ENCODE assay signal across 8 mouse cellular contexts in the genomic region with DNA sequence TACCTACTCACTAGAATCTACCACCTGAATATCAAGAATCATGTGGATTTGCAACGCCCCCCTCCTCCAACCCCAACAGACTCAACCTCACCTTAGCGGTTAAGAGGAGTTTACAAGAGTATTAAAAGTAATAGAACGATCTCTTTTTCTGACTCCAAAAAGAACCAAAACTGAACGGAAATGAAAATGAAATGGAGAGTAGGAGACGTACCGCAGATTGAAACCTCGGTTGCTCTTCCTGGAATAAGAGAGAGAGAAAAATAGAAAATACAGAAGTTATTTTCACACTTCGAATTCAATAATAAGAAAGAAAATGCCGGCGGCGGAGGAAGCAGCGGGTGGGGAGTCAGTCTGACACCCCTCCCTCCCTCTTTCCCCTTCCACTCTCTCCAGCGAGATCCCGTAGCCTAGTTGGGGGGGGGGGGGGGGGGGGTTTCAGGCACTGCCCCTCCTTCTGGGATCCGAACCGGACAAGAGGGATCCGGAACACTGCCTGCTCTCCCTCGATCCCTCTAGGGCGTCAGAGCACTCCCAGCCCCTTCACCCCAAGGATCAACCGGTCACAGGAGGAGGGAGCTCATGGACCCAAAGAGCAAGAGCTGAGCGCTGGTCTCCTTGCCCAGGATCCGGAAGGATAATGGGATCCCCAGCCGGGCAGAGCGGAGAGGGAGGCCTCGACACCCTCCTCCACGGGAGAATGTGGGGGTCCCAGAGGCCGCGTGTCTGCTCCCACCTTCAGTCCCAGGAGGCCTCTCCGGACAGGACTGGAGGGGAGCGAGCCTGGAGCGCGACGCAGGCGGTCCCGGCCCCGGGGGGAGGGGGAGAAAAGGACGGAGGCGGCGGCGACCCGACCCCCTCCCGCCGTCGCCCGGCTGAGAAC. TPM values are rescaled to one million over a fixed set of nuclear protein-coding genes. Genes with fewer than 3 reads are reported as not detected.
A peak's percentile ranks its signal among the peaks of the same experiment; 100 is the strongest.
DNase-seq lines count a peak whose midpoint lies in the region; ATAC-seq and TF ChIP-seq lines count a peak whose summit lies in the region.

No protein-coding gene starts in this region.

- TF ChIP-seq CTCF in G1E (IDR thresholded peaks at IDR 0.05; ENCODE audit: low read depth, low read length): no peak

- H3K4me3 ChIP-seq in G1E (ENCODE audit: low read depth, low read length): peak overlapping the region; percentile 83
- peak overlapping the region; percentile 98 for H3K4me3 ChIP-seq in hindbrain, embryonic 16.5 days (ENCODE audit: low read length)

- peak; percentile 40 for DNase-seq in kidney, adult 9 months
- no peak for DNase-seq in kidney, adult 8-10 months
- DNase-seq in G1E (ENCODE audit: low spot score): peak; percentile 73
- DNase-seq in embryo, embryonic 11.5 days (ENCODE audit: low read depth, low spot score): peak; percentile 8
- peak; percentile 12 for DNase-seq in lung, postnatal 36 days
- DNase-seq in left cerebral cortex, adult 9 months (ENCODE audit: low spot score in 2 of 2): no peak

- H3K27me3 ChIP-seq in G1E (ENCODE audit: insufficient read depth, low read length): peaks cover 3% of the 10 kb centered on the region; the same call in 1 of the 2 replicates
- H3K27me3 ChIP-seq in hindbrain, embryonic 16.5 days (replicated peaks; ENCODE audit: control insufficient read depth, insufficient read depth, low read length): no peaks in the 10 kb centered on the region

- peaks cover 36% of the 10 kb centered on the region for H3K36me3 ChIP-seq in G1E (replicated peaks)
- H3K36me3 ChIP-seq in hindbrain, embryonic 16.5 days (ENCODE audit: control insufficient read depth, insufficient read depth, low read length): peaks cover 5% of the 10 kb centered on the region; the same call in 1 of the 2 replicates

- peak overlapping the region; percentile 91 for H3K9ac ChIP-seq in hindbrain, embryonic 16.5 days (ENCODE audit: low read depth, low read length)

- peak overlapping the region; percentile 89 for H3K4me2 ChIP-seq in hindbrain, embryonic 16.5 days (ENCODE audit: low read length)

- H3K4me1 ChIP-seq in G1E (ENCODE audit: insufficient read depth, low read depth, low read length): peaks cover 46% of the 10 kb centered on the region
- H3K4me1 ChIP-seq in hindbrain, embryonic 16.5 days (ENCODE audit: control insufficient read depth, insufficient read depth, low read depth, low read length): peaks cover 7% of the 10 kb centered on the region

- 6% methylated on average over 40 of the region's 45 CpGs for WGBS in hindbrain, embryonic 16.5 days

- ATAC-seq in G1E (ENCODE audit: extremely low read depth, insufficient number of reproducible peaks, low FRiP score, poor library complexity, severe bottlenecking): no peak
- peak; percentile 18; the same call in 1 of the 2 replicates for ATAC-seq in hindbrain, embryonic 16.5 days
- ATAC-seq in granulocyte monocyte progenitor cell, adult 5-6 weeks (replicated peaks; ENCODE audit: poor library complexity, severe bottlenecking): no peak

- H3K27ac ChIP-seq in hindbrain, embryonic 16.5 days (ENCODE audit: low read depth, low read length): peak overlapping the region; percentile 75

- no peaks in the 10 kb centered on the region for H3K9me3 ChIP-seq in G1E (replicated peaks)
- H3K9me3 ChIP-seq in hindbrain, embryonic 16.5 days (ENCODE audit: control insufficient read depth, low read length): no peaks in the 10 kb centered on the region

RNA-seq across cellular contexts. Expression of gene Max, which starts 0.7 kb away (rescaled TPM):
- total RNA-seq in G1E (2014; fragmentation: Nextera tagmentation) (252 and 272 TPM in 2 replicates), G1E (2017) (128 and 136 TPM in 2 replicates)
- polyA plus RNA-seq in G1E (2012): 129 and 144 TPM in 2 replicates
- polyA plus RNA-seq in hindbrain, embryonic 16.5 days (2015; fragmentation: Nextera tagmentation; extraction: Ambion mirVana): 16.4 and 17.0 TPM in 2 replicates
- total RNA-seq in granulocyte monocyte progenitor cell, adult 5-6 weeks (2014; fragmentation: Nextera tagmentation): 99.0 and 109 TPM in 2 replicates
- 99.5 and 108 TPM in 2 replicates for total RNA-seq in granulocyte monocyte progenitor cell, adult 5-6 weeks (2017)

Comparison
In these comparisons a context has a peak if more than half of its experiments do, and no peak if none do; other contexts are left out.
1. DNase-seq: peak in kidney, adult 9 months (single experiment), G1E (single experiment), embryo, embryonic 11.5 days (single experiment) and lung, postnatal 36 days (single experiment); none in kidney, adult 8-10 months (0 of 2) and left cerebral cortex, adult 9 months (0 of 2).